Mouse (Mus musculus) gastrocnemius, postnatal 10 days (tissue): ENCODE data around the gene Gm11146. TPM values are rescaled to one million over a fixed set of nuclear protein-coding genes. Genes with fewer than 3 reads are reported as not detected.

Experiments
- DNase-seq: peaks from one replicate; pipeline ENCODE4 v3.0.0; 2021; ENCODE audit warnings: mixed read lengths
- microRNA-seq, 2 experiments: library from miRNA; unstranded; fragments of <30 nt; microRNA quantifications; one replicate each; pipeline ENCODE4 v1.2.0; 2021
- total RNA-seq, 2 experiments: library from RNA; stranded (reverse); gene quantifications; 2 replicates each; pipeline ENCODE4 v1.2.3; 2021

The Gm11146 gene
- total RNA-seq, 2 experiments from 2014 or later, result not detected

- no peak for DNase-seq
These were observed 45.3 kb downstream of the Gm11146 start for GRCm38 (mm10) chr16:77556446-77557105.

GRCm38 (mm10) chr16:77551051-77551450 lies 50.8 kb downstream of the Gm11146 start:
- DNase-seq, result no peak

Small RNA genes within 50 kb of the gene (microRNA-seq; reads per million reads assigned to microRNA genes)
- gene Mir125b-2 (94.4 to 133 reads per million in 2 experiments), gene Mir99a (24,290 to 30,394 reads per million in 2 experiments), gene Mirlet7c-1 (217 to 258 reads per million in 2 experiments)
